Mouse (Mus musculus) urinary bladder, adult 2 months (tissue): Measurements from ENCODE around the gene Hpd. TPM values are rescaled to one million over a fixed set of nuclear protein-coding genes. Genes with fewer than 3 reads are reported as not detected.

Experiments
- polyA plus RNA-seq: library from polyadenylated mRNA; depleted of rRNA; stranded (reverse); fragments of >200 nt; gene quantifications from 2 replicates; pipeline ENCODE4 v1.2.3, GENCODE M21; 2012; rRNA removed

The Hpd gene
- polyA plus RNA-seq, 1 experiment = 0.45 TPM

Other genes with a start within 250 kb of the Hpd start
- gene Kdm2b, start 192.9 kb downstream of the Hpd start, polyA plus RNA-seq = 20.5 and 28.8 TPM in 2 replicates
- 34.2 and 41.7 TPM in 2 replicates for gene Orai1, start 167.7 kb downstream of the Hpd start, polyA plus RNA-seq
- gene Morn3, start 135.7 kb downstream of the Hpd start, polyA plus RNA-seq = not detected in 2 replicates
- gene Tmem120b, start 114.3 kb downstream of the Hpd start, polyA plus RNA-seq = 7.5 and 14.4 TPM in 2 replicates
- 1.6 and 1.8 TPM in 2 replicates for gene Rhof, start 50.0 kb downstream of the Hpd start, polyA plus RNA-seq
- gene Setd1b, start 40.5 kb downstream of the Hpd start, polyA plus RNA-seq = 3.1 and 10.4 TPM in 2 replicates
- 24.8 and 26.7 TPM in 2 replicates for gene Psmd9, start 13.3 kb downstream of the Hpd start, polyA plus RNA-seq
- 4.1 and 4.8 TPM in 2 replicates for gene Wdr66, start 69.4 kb upstream of the Hpd start, polyA plus RNA-seq
- gene Bcl7a, start 161.1 kb upstream of the Hpd start, polyA plus RNA-seq = 10.5 and 14.8 TPM in 2 replicates
- gene Mlxip, start 212.1 kb upstream of the Hpd start, polyA plus RNA-seq = 27.6 and 28.0 TPM in 2 replicates